Mouse (Mus musculus): ENCODE measurements around the gene Cfap206.
"Not testable (repeated sequence)": the region's sequence is repeated elsewhere in the genome, so short reads cannot be mapped to it uniquely, and the experiment has no call there.

Gene Cfap206

GRCm38 (mm10) chr4:34729851-34730341 is at the start of gene Cfap206:
Gene Cfap206 (minus strand): TSS chr4:34730206.
- DNase-seq (ENCODE audit: low spot score): peak; percentile 87

DNA sequence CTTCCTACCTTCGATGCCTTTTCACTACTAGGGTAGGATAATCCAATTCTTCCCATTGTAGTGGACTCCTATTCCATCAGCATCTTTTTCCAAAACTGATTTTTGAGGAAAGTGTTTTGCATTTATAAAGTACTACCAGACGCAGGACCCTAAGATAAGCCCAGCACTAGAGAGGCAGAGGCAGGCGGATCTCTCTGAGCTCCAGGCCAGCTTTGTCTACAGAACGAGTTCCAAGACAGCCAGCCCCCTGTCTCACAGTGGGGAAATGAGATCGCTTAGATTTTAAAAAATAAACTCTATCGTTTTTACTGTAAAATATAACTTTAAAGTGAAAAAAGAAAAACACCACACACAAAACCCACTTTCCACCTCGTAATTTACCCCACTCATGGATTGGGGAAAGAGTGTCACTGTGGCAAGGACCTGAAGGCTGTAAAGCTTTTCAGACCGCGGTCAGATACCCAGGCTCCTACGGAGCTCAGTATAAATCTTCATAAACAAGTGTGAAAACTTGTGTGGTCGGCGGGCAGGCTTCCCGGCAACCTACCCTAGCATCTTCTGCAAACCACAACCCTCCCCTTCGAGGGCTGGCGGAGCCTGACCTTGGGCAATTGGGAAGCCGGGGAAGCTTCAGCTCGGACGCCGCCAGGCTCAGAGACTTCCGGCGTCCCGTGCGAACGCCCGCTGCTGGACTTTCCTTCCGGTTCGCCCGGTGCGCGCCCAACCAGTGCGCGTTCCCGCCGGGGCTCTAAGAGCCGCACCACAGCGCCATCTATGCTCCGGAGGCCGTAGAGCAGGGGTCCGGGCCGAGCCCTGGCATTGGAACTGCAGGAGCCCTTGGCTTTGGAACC is 47.9 kb upstream of the Cfap206 start, which contains the start of gene Smim8:
Gene Smim8, minus strand, starts transcription at position 747 of the 851 bp plus-strand sequence.
- DNase-seq (ENCODE audit: low spot score): peak; percentile 95

- peak; percentile 65 for DNase-seq (ENCODE audit: low spot score)
Measured at GRCm38 (mm10) chr4:34771652-34772371, 41.8 kb upstream of the Cfap206 start.

GRCm38 (mm10) chr4:34756163-34756562 is 26.2 kb upstream of the Cfap206 start, which contains the start of gene Gm136:
Gene Gm136 (minus strand): TSS chr4:34756263.
- DNase-seq (ENCODE audit: low spot score): no peak

DNA sequence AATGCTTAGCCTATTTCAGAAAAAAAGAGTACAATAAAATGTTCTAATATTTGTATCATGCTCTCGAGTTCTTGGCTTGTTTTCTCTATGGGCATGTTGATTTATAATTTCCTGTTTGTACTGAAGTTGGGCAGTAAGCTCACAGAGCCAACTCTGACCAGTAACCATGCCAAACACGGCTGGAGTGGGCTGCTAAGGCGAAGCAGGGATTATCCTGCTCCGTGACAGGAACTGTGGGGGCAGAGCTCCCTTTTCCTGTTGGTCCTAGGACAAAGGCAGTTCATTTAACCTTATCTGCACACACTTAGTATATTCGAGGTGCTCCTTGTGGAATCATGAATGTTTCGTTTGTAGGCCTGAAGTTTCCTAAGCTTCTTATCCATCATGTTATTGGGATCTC is 19.2 kb upstream of the Cfap206 start:
- DNase-seq (ENCODE audit: low spot score): no peak

GRCm38 (mm10) chr4:34734461-34734860 is 4.5 kb upstream of the Cfap206 start:
- DNase-seq (ENCODE audit: low spot score): no peak

DNA sequence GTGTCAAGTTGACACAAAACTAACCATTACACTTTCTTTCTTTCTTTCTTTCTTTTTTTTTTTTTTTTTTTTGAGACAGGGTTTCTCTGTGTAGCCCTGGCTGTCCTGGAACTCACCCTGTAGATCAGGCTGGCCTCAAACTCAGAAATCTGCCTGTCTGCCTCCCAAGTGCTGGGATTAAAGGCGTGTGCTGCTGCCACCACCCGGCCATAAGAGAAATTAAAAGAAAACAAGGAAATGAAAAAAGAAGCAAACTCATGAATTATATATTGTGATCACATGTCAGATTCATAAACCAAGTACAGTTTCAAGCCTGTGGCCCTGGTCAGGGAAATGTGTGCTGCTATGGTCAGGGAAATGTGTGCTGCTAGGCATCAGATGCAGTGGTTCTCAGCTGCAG is 3.4 kb upstream of the Cfap206 start:
- not testable (repeated sequence) for DNase-seq (ENCODE audit: low spot score)

DNA sequence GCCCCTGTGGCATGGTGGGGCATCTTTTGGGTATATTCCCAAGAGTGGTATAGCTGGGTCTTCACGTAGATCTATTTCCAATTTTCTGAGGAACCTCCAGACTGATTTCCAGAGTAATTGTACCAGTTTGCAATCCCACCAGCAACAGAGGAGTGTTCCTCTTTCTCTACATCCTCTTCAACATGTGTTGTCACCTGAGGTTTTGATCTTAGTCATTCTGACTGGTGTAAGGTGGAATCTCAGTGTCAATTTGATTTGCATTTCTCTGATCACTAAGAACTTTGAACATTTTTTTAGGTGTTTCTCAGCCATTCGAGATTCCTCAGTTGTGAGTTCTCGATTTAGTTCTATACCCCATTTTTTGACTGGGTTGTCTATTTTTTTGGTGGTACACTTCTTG is 4.3 kb downstream of the Cfap206 start:
- not testable (repeated sequence) for DNase-seq (ENCODE audit: low spot score)

DNA sequence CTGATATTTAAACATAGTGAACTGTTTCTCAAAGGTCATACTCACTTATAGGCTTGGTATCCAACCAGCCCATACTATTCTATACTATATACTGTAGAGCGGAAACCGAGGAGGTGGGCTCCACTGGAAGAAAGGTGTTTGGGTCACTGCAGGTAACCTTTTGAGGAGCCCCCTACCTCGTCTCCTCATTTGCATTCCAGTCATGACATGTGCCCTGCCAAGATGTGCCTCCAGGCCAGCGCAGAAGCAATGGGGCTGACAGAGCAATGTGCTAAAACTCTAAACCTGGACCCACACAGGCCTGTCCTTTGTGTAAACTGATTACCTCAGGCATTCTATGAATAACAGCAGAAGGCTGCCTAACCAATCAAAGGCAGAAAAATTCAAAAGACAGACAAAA is 5.7 kb downstream of the Cfap206 start:
- no peak for DNase-seq (ENCODE audit: low spot score)

DNA sequence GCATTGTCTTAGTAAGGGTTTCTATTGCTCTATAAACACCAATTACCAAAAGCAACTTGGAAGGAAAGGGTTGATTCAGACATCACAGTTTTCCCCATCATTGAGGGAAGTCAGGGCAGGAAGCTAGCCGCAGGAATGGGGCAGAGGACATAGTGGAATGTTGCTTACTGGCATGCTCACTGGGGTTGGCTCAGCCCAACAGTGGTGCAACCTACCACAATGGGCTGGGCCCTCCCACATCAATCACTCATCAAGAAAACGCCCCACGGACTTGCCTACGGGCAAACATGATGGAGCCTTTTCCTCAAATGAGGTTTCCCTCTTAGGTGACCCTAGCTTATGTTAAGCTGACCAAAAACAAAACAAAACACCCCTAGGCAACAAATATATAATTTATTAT is 6.8 kb downstream of the Cfap206 start:
- DNase-seq (ENCODE audit: low spot score): no peak

DNA sequence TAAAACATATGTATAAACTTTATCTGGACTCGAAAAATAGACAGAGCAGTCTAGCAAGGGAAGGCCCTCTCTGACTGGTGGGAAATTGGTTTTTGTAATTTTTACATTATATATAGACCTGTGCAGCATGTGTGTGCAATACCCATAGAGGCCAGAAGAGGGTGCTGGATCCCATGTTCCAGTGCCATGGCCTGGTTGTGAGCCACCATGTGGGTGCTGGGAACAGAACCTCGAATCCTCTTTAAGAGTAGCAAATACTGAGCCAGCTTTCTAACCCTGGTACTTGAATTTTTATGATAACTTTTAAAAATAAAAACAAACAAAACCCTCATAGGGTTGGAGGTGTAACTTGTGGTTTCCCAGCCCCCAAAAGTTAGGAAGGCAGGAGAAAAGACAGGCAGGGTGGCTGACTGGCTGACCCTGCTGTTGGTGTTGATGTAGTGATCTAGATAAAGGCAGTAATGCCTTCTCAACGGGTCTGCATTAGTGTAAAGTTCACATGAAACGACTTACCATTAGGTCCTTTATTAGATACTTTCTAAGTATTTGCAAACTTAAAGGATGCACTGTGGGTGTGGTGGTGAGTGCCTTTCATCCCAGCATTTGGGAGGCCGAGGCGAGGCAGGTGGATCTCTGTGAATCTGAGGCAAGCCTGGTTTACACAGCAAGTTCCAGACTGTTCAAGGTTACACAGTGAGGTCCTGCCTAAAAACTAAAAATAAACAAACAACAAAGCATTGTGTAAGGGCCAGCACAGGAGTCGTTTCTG is 9.7 kb downstream of the Cfap206 start:
- no peak for DNase-seq (ENCODE audit: low spot score)

DNA sequence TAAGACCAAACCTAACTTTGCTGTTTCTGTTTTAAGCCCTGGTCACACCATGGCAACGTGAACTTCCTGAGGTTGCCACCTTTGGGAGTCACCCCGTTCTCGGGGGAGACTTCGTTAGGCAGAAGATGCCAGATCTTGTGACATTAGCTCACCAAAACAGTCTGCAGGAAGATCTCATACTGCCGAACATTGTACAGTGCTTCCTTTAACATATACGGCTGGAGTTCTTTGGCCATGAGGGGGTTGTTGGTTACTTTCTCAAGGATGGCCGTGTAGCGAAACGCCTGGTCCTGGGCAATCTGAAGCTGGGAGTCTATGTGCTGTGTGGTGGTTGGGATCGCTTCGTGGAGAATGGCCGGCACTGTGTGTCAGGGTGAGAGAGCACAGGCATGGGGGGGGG is 10.6 kb downstream of the Cfap206 start:
- no peak for DNase-seq (ENCODE audit: low spot score)

DNA sequence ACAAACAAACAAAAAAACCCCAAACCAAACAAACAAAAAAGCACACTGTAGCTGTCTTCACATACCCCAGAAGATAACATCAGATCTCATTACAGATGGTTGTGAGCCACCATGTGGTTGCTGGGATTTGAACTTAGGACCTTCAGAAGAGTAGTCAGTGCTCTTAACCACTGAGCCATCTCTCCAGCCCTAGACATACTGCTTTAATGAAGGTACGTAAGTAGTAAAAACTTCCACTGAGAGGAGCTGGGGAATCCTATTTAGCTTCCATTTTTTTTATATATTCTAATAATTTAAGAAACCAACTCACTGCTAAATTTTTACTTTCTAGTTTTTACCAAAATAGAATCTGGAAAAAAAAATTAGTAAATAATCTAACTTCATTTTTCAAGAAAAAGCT is 14.9 kb downstream of the Cfap206 start:
- DNase-seq (ENCODE audit: low spot score): no peak

GRCm38 (mm10) chr4:34708127-34708526 is 21.9 kb downstream of the Cfap206 start:
- no peak for DNase-seq (ENCODE audit: low spot score)

- no peak for DNase-seq (ENCODE audit: low spot score)
Measured at GRCm38 (mm10) chr4:34707248-34707647, 22.8 kb downstream of the Cfap206 start.

DNA sequence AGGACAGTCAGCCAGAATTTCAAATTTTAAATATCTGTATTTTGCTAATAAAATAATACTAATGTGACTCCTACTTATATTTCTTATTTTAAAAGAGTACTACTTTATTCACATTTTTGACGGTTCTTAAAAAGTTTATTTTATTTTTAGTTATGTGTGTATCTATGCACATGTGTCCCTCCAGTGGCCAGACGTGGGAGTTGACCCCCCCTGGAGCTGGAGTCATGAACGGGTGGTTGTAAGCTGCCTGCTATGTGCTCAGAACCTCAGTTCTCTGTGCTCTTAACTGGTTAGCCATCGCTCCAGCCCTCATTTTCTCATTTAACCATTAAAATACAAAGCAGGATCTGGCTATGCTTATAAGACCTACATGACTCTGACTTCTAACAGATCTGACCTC is 27.0 kb downstream of the Cfap206 start:
- no peak for DNase-seq (ENCODE audit: low spot score)

GRCm38 (mm10) chr4:34702231-34702630 is 27.8 kb downstream of the Cfap206 start:
- no peak for DNase-seq (ENCODE audit: low spot score)

DNA sequence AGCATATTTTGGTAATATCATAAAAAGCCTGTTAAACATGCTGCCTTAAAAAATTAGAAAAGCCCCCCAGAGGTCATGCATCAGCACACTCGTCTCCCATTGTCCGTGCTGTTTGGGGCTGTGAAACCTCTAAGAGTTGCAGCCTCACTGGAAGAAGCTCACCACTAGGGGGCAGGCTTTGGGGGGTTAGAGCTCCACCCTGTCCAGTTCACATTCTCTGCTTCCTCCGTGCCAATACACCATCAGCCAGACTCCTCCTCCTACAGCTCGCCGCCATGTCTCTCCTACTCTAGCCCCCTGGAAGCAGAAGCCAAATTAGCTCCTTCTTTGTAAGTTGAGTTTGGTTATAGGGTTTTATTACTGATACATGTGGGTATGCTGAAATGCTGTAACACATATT is 28.5 kb downstream of the Cfap206 start:
- peak; percentile 46 for DNase-seq (ENCODE audit: low spot score)

DNA sequence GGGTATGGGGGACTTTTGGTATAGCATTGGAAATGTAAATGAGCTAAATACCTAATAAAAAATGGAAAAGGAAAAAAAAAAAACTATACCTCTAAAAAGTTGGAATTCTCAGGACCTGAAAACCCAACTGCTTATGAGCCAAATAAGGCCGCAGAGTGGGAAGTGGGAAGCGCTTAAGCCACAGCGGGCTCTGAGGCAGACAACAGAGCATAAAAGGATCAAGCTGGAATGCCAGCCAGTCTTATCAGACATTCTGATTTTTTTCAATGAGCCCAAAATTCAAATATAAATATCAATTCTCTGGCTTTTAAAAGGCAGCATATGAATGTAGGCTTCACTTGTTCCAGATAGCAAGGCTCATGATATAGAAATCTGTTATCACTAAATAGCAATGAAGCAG is 42.0 kb downstream of the Cfap206 start:
- DNase-seq (ENCODE audit: low spot score): no peak

- DNase-seq (ENCODE audit: low spot score): peak; percentile 92
Measured at GRCm38 (mm10) chr4:34686874-34687567, 43.0 kb downstream of the Cfap206 start, which contains the start of gene Slc35a1. Gene Slc35a1 (minus strand): TSS chr4:34687438.

DNA sequence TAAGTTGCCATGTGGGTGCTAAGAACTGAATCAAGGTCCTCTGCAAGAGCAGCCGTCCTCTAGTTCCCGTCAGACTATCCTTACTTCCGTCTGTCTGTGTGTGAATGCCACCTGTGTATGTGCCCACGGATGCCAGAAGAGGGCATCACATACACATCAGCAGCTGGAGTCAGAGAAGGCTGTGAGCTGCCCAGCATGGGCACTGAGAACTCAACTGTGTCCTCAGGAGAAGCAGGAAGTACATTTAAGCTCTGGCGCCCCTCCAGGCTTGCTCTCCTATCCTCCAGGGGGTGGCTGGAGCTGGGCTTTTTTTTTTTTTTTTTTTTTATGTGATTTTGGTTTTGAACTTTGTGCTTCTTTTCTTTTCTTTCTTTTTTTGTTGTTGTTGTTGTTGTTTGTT is 49.5 kb downstream of the Cfap206 start:
- DNase-seq (ENCODE audit: low spot score): no peak

GRCm38 (mm10) chr4:34673721-34674120 is 56.3 kb downstream of the Cfap206 start:
- DNase-seq (ENCODE audit: low spot score): no peak
